ENCODE assay signal across 27 mouse cellular contexts in genomic region chr5:130283079-130283732, GRCm38 (mm10). TPM values are rescaled to one million over a fixed set of nuclear protein-coding genes. Genes with fewer than 3 reads are reported as not detected.
DNase-seq lines count a peak whose midpoint lies in the region; ATAC-seq lines count a peak whose summit lies in the region.
"Had no signal": no experiment of that assay in that cellular context is flagged by ENCODE, and none has a peak within 500 bp of the region (broad histone marks: within the 10 kb centered on the region; RNA-seq: fewer than 3 reads in every experiment).

No protein-coding gene starts in this region.

- ATAC-seq in frontal cortex, adult (ENCODE audit: low TSS enrichment): peak; percentile 85
- ATAC-seq in megakaryocyte, adult 5-6 weeks (ENCODE audit: poor library complexity, severe bottlenecking): peak; percentile 83
- no peak for ATAC-seq in CD4-positive, CD25-positive, alpha-beta regulatory T cell, adult 4 months
- no peak for ATAC-seq in heart, embryonic 11.5 days (replicated peaks; ENCODE audit: insufficient number of reproducible peaks, low FRiP score, low TSS enrichment)
- ATAC-seq: forebrain, embryonic 16.5 days; hindbrain, embryonic 16.5 days; intestine, embryonic 15.5 days had no signal

- H3K36me3 ChIP-seq in splenic B cell, adult 2 months (ENCODE audit: control insufficient read depth, insufficient read depth, low read length, poor library complexity, severe bottlenecking): peaks cover 11% of the 10 kb centered on the region
- peaks cover 29% of the 10 kb centered on the region for H3K36me3 ChIP-seq in heart, embryonic 11.5 days (ENCODE audit: control insufficient read depth, insufficient read depth, low read length)

- no peaks in the 10 kb centered on the region; the same call in 1 of the 2 replicates for H3K9me3 ChIP-seq in heart, embryonic 11.5 days (replicated peaks; ENCODE audit: control insufficient read depth, low read length)
- H3K9me3 ChIP-seq: embryonic facial prominence, embryonic 12.5 days; embryonic facial prominence, embryonic 15.5 days; heart, embryonic 15.5 days; hindbrain, embryonic 13.5 days; intestine, embryonic 15.5 days had no signal

- H3K4me3 ChIP-seq in heart, embryonic 11.5 days (ENCODE audit: low read depth, low read length): no peak overlapping the region
- H3K4me3 ChIP-seq: embryonic facial prominence, embryonic 12.5 days; embryonic facial prominence, embryonic 15.5 days; forebrain, embryonic 12.5 days; heart, embryonic 12.5 days; heart, embryonic 15.5 days; hindbrain, embryonic 10.5 days; hindbrain, embryonic 13.5 days; intestine, embryonic 15.5 days had no signal

- DNase-seq in frontal cortex, postnatal 25 days (ENCODE audit: low spot score in 2 of 2): no peak
- DNase-seq in brain, adult 2 months (ENCODE audit: low read depth, low spot score): peak; percentile 47
- peak; percentile 48 for DNase-seq in splenic B cell, adult 2 months (ENCODE audit: low read depth, low spot score)
- no peak for DNase-seq in urinary bladder, postnatal 36 days (ENCODE audit: low spot score in 2 of 2)
- DNase-seq: adrenal gland, adult 2 months; adrenal gland, postnatal 14 days; B cell, adult 2 months; cerebellum, adult 18-20 months; cerebellum, adult 9-10 months; cerebellum, postnatal 14 days; gastrocnemius, postnatal 25 days; heart, postnatal 10 days; heart, postnatal 36 days had no signal

- H3K27ac ChIP-seq in heart, embryonic 11.5 days (ENCODE audit: low read depth, low read length): no peak overlapping the region
- H3K27ac ChIP-seq: embryonic facial prominence, embryonic 12.5 days; embryonic facial prominence, embryonic 15.5 days; forebrain, embryonic 12.5 days; heart, embryonic 15.5 days; hindbrain, embryonic 10.5 days; hindbrain, embryonic 13.5 days; intestine, embryonic 15.5 days had no signal

- H3K27me3 ChIP-seq in splenic B cell, adult 2 months (ENCODE audit: control insufficient read depth, insufficient read depth, low read length, poor library complexity, severe bottlenecking): no peaks in the 10 kb centered on the region
- no peaks in the 10 kb centered on the region for H3K27me3 ChIP-seq in heart, embryonic 11.5 days (ENCODE audit: control insufficient read depth, insufficient read depth, low read length)
- H3K27me3 ChIP-seq: embryonic facial prominence, embryonic 12.5 days; embryonic facial prominence, embryonic 15.5 days; forebrain, embryonic 12.5 days; heart, embryonic 12.5 days; heart, embryonic 15.5 days; hindbrain, embryonic 13.5 days; intestine, embryonic 15.5 days had no signal

- H3K4me1 ChIP-seq in heart, embryonic 11.5 days (ENCODE audit: control insufficient read depth, insufficient read depth, low read length): no peaks in the 10 kb centered on the region
- H3K4me1 ChIP-seq: embryonic facial prominence, embryonic 12.5 days; embryonic facial prominence, embryonic 15.5 days; forebrain, embryonic 12.5 days; heart, embryonic 12.5 days; heart, embryonic 15.5 days; hindbrain, embryonic 10.5 days; hindbrain, embryonic 13.5 days; intestine, embryonic 15.5 days had no signal

- H3K4me2 ChIP-seq in heart, embryonic 11.5 days: no peak overlapping the region
- H3K4me2 ChIP-seq: embryonic facial prominence, embryonic 12.5 days; embryonic facial prominence, embryonic 15.5 days; forebrain, embryonic 12.5 days; heart, embryonic 12.5 days; heart, embryonic 15.5 days; hindbrain, embryonic 13.5 days; intestine, embryonic 15.5 days had no signal

- no peak overlapping the region for H3K9ac ChIP-seq in heart, embryonic 11.5 days (ENCODE audit: low read depth, low read length)
- H3K9ac ChIP-seq: embryonic facial prominence, embryonic 12.5 days; embryonic facial prominence, embryonic 15.5 days; forebrain, embryonic 12.5 days; heart, embryonic 12.5 days; heart, embryonic 15.5 days; hindbrain, embryonic 13.5 days; intestine, embryonic 15.5 days had no signal

- 94% methylated on average over 9 of the region's 9 CpGs for WGBS in heart, embryonic 11.5 days (ENCODE audit: insufficient replicate concordance)

RNA-seq across cellular contexts. Expression of gene Tyw1, which starts 27.8 kb away (rescaled TPM):
- 10.1 and 11.1 TPM in 2 replicates for total RNA-seq in megakaryocyte, adult 5-6 weeks (2015)
- 24.0 and 24.4 TPM in 2 replicates for total RNA-seq in megakaryocyte, adult 5-6 weeks (2017)
- 10 to 100 TPM; 22.1 to 44.6 TPM for polyA plus RNA-seq in CD4-positive, CD25-positive, alpha-beta regulatory T cell, adult 4 months (2017; shearing (Covaris generic))
- 17.8 and 20.3 TPM in 2 replicates for polyA plus RNA-seq in heart, embryonic 11.5 days (2014; fragmentation: Nextera tagmentation; extraction: Ambion mirVana)

RNA-seq across cellular contexts. Expression of gene Sbds, which starts 27.9 kb away (rescaled TPM):
- total RNA-seq in megakaryocyte, adult 5-6 weeks (2015): 31.0 and 35.4 TPM in 2 replicates
- 58.1 and 62.2 TPM in 2 replicates for total RNA-seq in megakaryocyte, adult 5-6 weeks (2017)
- 100 to 1,000 TPM; 124 to 164 TPM for polyA plus RNA-seq in CD4-positive, CD25-positive, alpha-beta regulatory T cell, adult 4 months (2017; shearing (Covaris generic))
- polyA plus RNA-seq in heart, embryonic 11.5 days (2014; fragmentation: Nextera tagmentation; extraction: Ambion mirVana): 58.2 and 61.1 TPM in 2 replicates

Comparison
In these comparisons a context has a peak if more than half of its experiments do, and no peak if none do; other contexts are left out.
1. ATAC-seq: peak in frontal cortex, adult (single experiment) and megakaryocyte, adult 5-6 weeks (single experiment); none in CD4-positive, CD25-positive, alpha-beta regulatory T cell, adult 4 months (single experiment) and heart, embryonic 11.5 days (single experiment).
2. DNase-seq: peak in brain, adult 2 months (single experiment) and splenic B cell, adult 2 months (single experiment); none in frontal cortex, postnatal 25 days (0 of 2) and urinary bladder, postnatal 36 days (0 of 2).